Comparison of ENCODE assay signal across 8 mouse cellular contexts in genomic region chr11:102406401-102406800, GRCm38 (mm10). TPM values are rescaled to one million over a fixed set of nuclear protein-coding genes. Genes with fewer than 3 reads are reported as not detected.
A peak's percentile ranks its signal among the peaks of the same experiment; 100 is the strongest.
DNase-seq lines count a peak whose midpoint lies in the region; ATAC-seq and TF ChIP-seq lines count a peak whose summit lies in the region.

No protein-coding gene starts in this region.

- DNase-seq in heart, adult 18-20 months: no peak
- no peak for DNase-seq in hindbrain, embryonic 10.5 days (ENCODE audit: low spot score)
- DNase-seq in midbrain, embryonic 10.5 days (ENCODE audit: low spot score): no peak
- DNase-seq in urinary bladder, adult 2 months (ENCODE audit: low spot score): no peak
- no peak for DNase-seq in left cerebral cortex, postnatal 10 days (ENCODE audit: extremely low spot score in 1 of 2, low spot score in 2 of 2)
- no peak for DNase-seq in embryo, embryonic 11 days

- TF ChIP-seq POLR2A in bone marrow, adult 2 months (IDR thresholded peaks at IDR 0.05; ENCODE audit: borderline replicate concordance, control insufficient read depth, low read depth, low read length): no peak

- peak overlapping the region; percentile 97 for H3K27ac ChIP-seq in heart, embryonic 13.5 days (replicated peaks)
- peak overlapping the region; percentile 31; the same call in 1 of the 2 replicates for H3K27ac ChIP-seq in bone marrow, adult 2 months (ENCODE audit: control insufficient read depth, insufficient read depth, low read depth, low read length, poor library complexity)
- peak overlapping the region; percentile 95 for H3K27ac ChIP-seq in hindbrain, embryonic 10.5 days
- peak overlapping the region; percentile 91 for H3K27ac ChIP-seq in midbrain, embryonic 10.5 days (replicated peaks)

- WGBS in heart, embryonic 13.5 days: 8% methylated on average over 3 of the region's 3 CpGs
- WGBS in bone marrow, adult 2 months: 40% methylated on average over 3 of the region's 3 CpGs
- WGBS in hindbrain, embryonic 10.5 days: 11% methylated on average over 3 of the region's 3 CpGs
- WGBS in midbrain, embryonic 10.5 days: 21% methylated on average over 3 of the region's 3 CpGs

- peaks cover 21% of the 10 kb centered on the region for H3K27me3 ChIP-seq in heart, embryonic 13.5 days (replicated peaks)
- H3K27me3 ChIP-seq in hindbrain, embryonic 10.5 days (ENCODE audit: insufficient read depth, poor library complexity, severe bottlenecking): peaks cover 9% of the 10 kb centered on the region
- H3K27me3 ChIP-seq in midbrain, embryonic 10.5 days (ENCODE audit: low read depth, poor library complexity, severe bottlenecking): peaks cover 13% of the 10 kb centered on the region

- no peaks in the 10 kb centered on the region for H3K9me3 ChIP-seq in heart, embryonic 13.5 days
- no peaks in the 10 kb centered on the region for H3K9me3 ChIP-seq in hindbrain, embryonic 10.5 days
- H3K9me3 ChIP-seq in midbrain, embryonic 10.5 days (replicated peaks): no peaks in the 10 kb centered on the region

- ATAC-seq in heart, embryonic 13.5 days (ENCODE audit: extremely low read depth, insufficient number of reproducible peaks, low FRiP score, low TSS enrichment): no peak

- peak overlapping the region; percentile 83 for H3K4me2 ChIP-seq in heart, embryonic 13.5 days

- peaks cover 30% of the 10 kb centered on the region for H3K36me3 ChIP-seq in heart, embryonic 13.5 days
- peaks cover 41% of the 10 kb centered on the region for H3K36me3 ChIP-seq in hindbrain, embryonic 10.5 days
- H3K36me3 ChIP-seq in midbrain, embryonic 10.5 days: peaks cover 42% of the 10 kb centered on the region

- intact Hi-C loops in left cerebral cortex, postnatal 10 days (cut with DNase I): loop anchor here (2.0 kb wide), 1 partner anchor 88 kb away; the partner anchor contains the start of gene Ubtf

- H3K4me3 ChIP-seq in heart, embryonic 13.5 days: peak overlapping the region; percentile 93
- peak overlapping the region; percentile 67 for H3K4me3 ChIP-seq in bone marrow, adult 2 months (replicated peaks; ENCODE audit: control insufficient read depth, low read depth, low read length)
- peak overlapping the region; percentile 89 for H3K4me3 ChIP-seq in hindbrain, embryonic 10.5 days
- H3K4me3 ChIP-seq in midbrain, embryonic 10.5 days: peak overlapping the region; percentile 82

- peak overlapping the region; percentile 96 for H3K9ac ChIP-seq in heart, embryonic 13.5 days

- H3K4me1 ChIP-seq in heart, embryonic 13.5 days: peaks cover 35% of the 10 kb centered on the region
- peaks cover 2% of the 10 kb centered on the region; the same call in 1 of the 2 replicates for H3K4me1 ChIP-seq in bone marrow, adult 2 months (ENCODE audit: control insufficient read depth, insufficient read depth, low read length)
- H3K4me1 ChIP-seq in hindbrain, embryonic 10.5 days (replicated peaks): peaks cover 58% of the 10 kb centered on the region
- H3K4me1 ChIP-seq in midbrain, embryonic 10.5 days: peaks cover 60% of the 10 kb centered on the region

- no peak for TF ChIP-seq CTCF in bone marrow, adult 2 months (IDR thresholded peaks at IDR 0.05; ENCODE audit: control insufficient read depth, insufficient read depth, low read length)

RNA-seq across cellular contexts. Expression of gene Slc25a39, which starts 1.3 kb away (rescaled TPM):
- 287 and 294 TPM in 2 replicates for polyA plus RNA-seq in heart, embryonic 13.5 days (2015; fragmentation: Nextera tagmentation; extraction: Ambion mirVana)
- 100 to 1,000 TPM; 187 to 194 TPM for total RNA-seq in heart, adult 18-20 months (2021)
- 207 and 269 TPM in 2 replicates for polyA plus RNA-seq in bone marrow, adult 2 months (2011; ENCODE audit: insufficient read depth, insufficient read length, low replicate concordance, missing spikeins)
- 236 TPM in 2 replicates for polyA plus RNA-seq in hindbrain, embryonic 10.5 days (2016; fragmentation: Nextera tagmentation; extraction: Ambion mirVana)
- 234 and 249 TPM in 2 replicates for polyA plus RNA-seq in midbrain, embryonic 10.5 days (2016; fragmentation: Nextera tagmentation; extraction: Ambion mirVana)
- polyA plus RNA-seq in urinary bladder, adult 2 months (2012; rRNA removed): 80.3 and 88.2 TPM in 2 replicates
- 10 to 100 TPM; 64.8 to 66.7 TPM for total RNA-seq in left cerebral cortex, postnatal 10 days (2021)

RNA-seq across cellular contexts. Expression of gene Rundc3a, which starts 13.2 kb away (rescaled TPM):
- polyA plus RNA-seq in heart, embryonic 13.5 days (2015; fragmentation: Nextera tagmentation; extraction: Ambion mirVana): 1.1 and 1.7 TPM in 2 replicates
- total RNA-seq in heart, adult 18-20 months (2021): under 1 TPM in 1 of 2 experiments, not detected in 1; 0.64 TPM
- 2.3 and 3.2 TPM in 2 replicates for polyA plus RNA-seq in bone marrow, adult 2 months (2011; ENCODE audit: insufficient read depth, insufficient read length, low replicate concordance, missing spikeins)
- polyA plus RNA-seq in hindbrain, embryonic 10.5 days (2016; fragmentation: Nextera tagmentation; extraction: Ambion mirVana): 23.5 and 57.0 TPM in 2 replicates
- polyA plus RNA-seq in midbrain, embryonic 10.5 days (2016; fragmentation: Nextera tagmentation; extraction: Ambion mirVana): 21.5 and 40.7 TPM in 2 replicates
- polyA plus RNA-seq in urinary bladder, adult 2 months (2012; rRNA removed): 1.4 and 2.9 TPM in 2 replicates
- 100 to 1,000 TPM; 329 to 332 TPM for total RNA-seq in left cerebral cortex, postnatal 10 days (2021)

RNA-seq across cellular contexts. Expression of gene Grn, which starts 23.7 kb away (rescaled TPM):
- polyA plus RNA-seq in heart, embryonic 13.5 days (2015; fragmentation: Nextera tagmentation; extraction: Ambion mirVana): 220 and 224 TPM in 2 replicates
- total RNA-seq in heart, adult 18-20 months (2021): 10 to 100 TPM; 82.0 to 98.0 TPM
- polyA plus RNA-seq in bone marrow, adult 2 months (2011; ENCODE audit: insufficient read depth, insufficient read length, low replicate concordance, missing spikeins): 57.7 and 87.0 TPM in 2 replicates
- polyA plus RNA-seq in hindbrain, embryonic 10.5 days (2016; fragmentation: Nextera tagmentation; extraction: Ambion mirVana): 76.8 and 88.9 TPM in 2 replicates
- polyA plus RNA-seq in midbrain, embryonic 10.5 days (2016; fragmentation: Nextera tagmentation; extraction: Ambion mirVana): 63.5 and 77.1 TPM in 2 replicates
- polyA plus RNA-seq in urinary bladder, adult 2 months (2012; rRNA removed): 190 and 251 TPM in 2 replicates
- total RNA-seq in left cerebral cortex, postnatal 10 days (2021): 10 to 100 TPM; 79.2 to 79.4 TPM

RNA-seq across cellular contexts. Expression of gene Slc4a1, which starts 40.4 kb away (rescaled TPM):
- 47.2 and 59.5 TPM in 2 replicates for polyA plus RNA-seq in heart, embryonic 13.5 days (2015; fragmentation: Nextera tagmentation; extraction: Ambion mirVana)
- total RNA-seq in heart, adult 18-20 months (2021): 1 to 10 TPM; 1.4 to 2.3 TPM
- polyA plus RNA-seq in bone marrow, adult 2 months (2011; ENCODE audit: insufficient read depth, insufficient read length, low replicate concordance, missing spikeins): 762 and 950 TPM in 2 replicates
- 35.8 and 38.0 TPM in 2 replicates for polyA plus RNA-seq in hindbrain, embryonic 10.5 days (2016; fragmentation: Nextera tagmentation; extraction: Ambion mirVana)
- 33.8 and 33.9 TPM in 2 replicates for polyA plus RNA-seq in midbrain, embryonic 10.5 days (2016; fragmentation: Nextera tagmentation; extraction: Ambion mirVana)
- 0.01 TPM in 1 of 2 replicates, not detected in the other for polyA plus RNA-seq in urinary bladder, adult 2 months (2012; rRNA removed)
- total RNA-seq in left cerebral cortex, postnatal 10 days (2021): 1 to 10 TPM in 1 of 2 experiments, under 1 TPM in 1; 0.47 to 1.2 TPM

RNA-seq across cellular contexts. Expression of gene Fam171a2, which starts 41.1 kb away (rescaled TPM):
- 2.8 and 2.9 TPM in 2 replicates for polyA plus RNA-seq in heart, embryonic 13.5 days (2015; fragmentation: Nextera tagmentation; extraction: Ambion mirVana)
- total RNA-seq in heart, adult 18-20 months (2021): 1 to 10 TPM; 3.4 to 4.8 TPM
- 0.65 and 2.7 TPM in 2 replicates for polyA plus RNA-seq in bone marrow, adult 2 months (2011; ENCODE audit: insufficient read depth, insufficient read length, low replicate concordance, missing spikeins)
- polyA plus RNA-seq in hindbrain, embryonic 10.5 days (2016; fragmentation: Nextera tagmentation; extraction: Ambion mirVana): 5.2 and 8.3 TPM in 2 replicates
- 3.0 and 4.0 TPM in 2 replicates for polyA plus RNA-seq in midbrain, embryonic 10.5 days (2016; fragmentation: Nextera tagmentation; extraction: Ambion mirVana)
- polyA plus RNA-seq in urinary bladder, adult 2 months (2012; rRNA removed): 6.9 and 10.4 TPM in 2 replicates
- 100 to 1,000 TPM; 125 to 135 TPM for total RNA-seq in left cerebral cortex, postnatal 10 days (2021)

Comparison
In these comparisons a context has a peak if more than half of its experiments do, and no peak if none do; other contexts are left out.
1. H3K27ac ChIP-seq: peak in every context shown above with its lines; median percentile 97 in heart, embryonic 13.5 days; 95 in hindbrain, embryonic 10.5 days; 91 in midbrain, embryonic 10.5 days; 31 in bone marrow, adult 2 months.